Mouse (Mus musculus) embryonic stem cell, embryonic (primary cell): ENCODE measurements at regions not wholly inside any gene's neighbourhood (a gene's known extent, or its start where the extent isn't known, plus 50 kb on each side); places are given as distances from the start of the nearest gene placed in this dataset.

ENCODE experiments used
- CTCF ChIA-PET, 4 experiments: fragments of 300-600 bp in 2 of 4; fragments of 350-600 bp in 2 of 4; sonication (Branson Sonifier 250); formaldehyde crosslinking; loops; one replicate each; lab custom pipeline; 2022; ENCODE audit warnings: inconsistent platforms in 2 of 4; lab: Charles Lee
- POLR2A ChIA-PET, 4 experiments: fragments of 300-600 bp in 2 of 4; fragments of 350-600 bp in 2 of 4; sonication (Branson Sonifier 250); formaldehyde crosslinking; loops; one replicate each; lab custom pipeline; 2022; ENCODE audit warnings: antibody characterized with exemption in 4 of 4, inconsistent platforms in 1 of 4; lab: Charles Lee

GRCm38 (mm10) chr7:115142163-115142562 lies 398.7 kb downstream of the Insc start:
- ChIA-PET CTCF (no interaction called here), POLR2A (interaction anchor here in 1 of 4 experiments (0.9 to 1.3 kb wide), 2 partner anchors 10 to 12 kb away, joined by 3 read pairs; no protein-coding TSS in a partner anchor)

GRCm38 (mm10) chr7:115144947-115145346 lies 401.5 kb downstream of the Insc start:
- ChIA-PET CTCF (no interaction called here), POLR2A (no interaction called here)

GRCm38 (mm10) chr7:115147352-115147977 lies 404.0 kb downstream of the Insc start:
- ChIA-PET POLR2A (no interaction called here), CTCF (interaction anchor here in 1 of 4 experiments (0.5 kb wide), 1 partner anchor 251 kb away, joined by 3 read pairs; no protein-coding TSS in a partner anchor)

GRCm38 (mm10) chr7:115153291-115153690 lies 409.8 kb downstream of the Insc start:
- POLR2A ChIA-PET, result interaction anchor here in 2 of 4 experiments (0.6 to 1.1 kb wide), 2 partner anchors 10 to 292 kb away, joined by 3 read pairs; no protein-coding TSS in a partner anchor

GRCm38 (mm10) chr7:115153764-115154509 lies 410.4 kb downstream of the Insc start:
- ChIA-PET CTCF (interaction anchor here in 1 of 4 experiments (0.6 kb wide), 1 partner anchor 581 kb away, joined by 6 read pairs; no protein-coding TSS in a partner anchor), POLR2A (interaction anchor here in 3 of 4 experiments (0.6 to 1.1 kb wide), 4 partner anchors 11 to 939 kb away, joined by 3 to 4 read pairs (median 3); no protein-coding TSS in a partner anchor)

More at GRCm38 (mm10) chr7:115153291-115153690, 409.8 kb downstream of the Insc start:
- CTCF ChIA-PET, result no interaction called here

GRCm38 (mm10) chr7:115170023-115170422 lies 426.5 kb downstream of the Insc start:
- ChIA-PET POLR2A (interaction anchor here in 1 of 4 experiments (0.7 kb wide), 1 partner anchor 912 kb away, joined by 3 read pairs; no protein-coding TSS in a partner anchor), CTCF (interaction anchor here in 1 of 4 experiments (0.6 kb wide), 1 partner anchor 35 kb away, joined by 5 read pairs; no protein-coding TSS in a partner anchor)

GRCm38 (mm10) chr7:115170439-115170838 lies 426.9 kb downstream of the Insc start:
- CTCF ChIA-PET, result no interaction called here
- POLR2A ChIA-PET, result no interaction called here

- CTCF ChIA-PET, result interaction anchor here in 1 of 4 experiments (1.0 kb wide), 1 partner anchor 46 kb away, joined by 3 read pairs; no protein-coding TSS in a partner anchor
- POLR2A ChIA-PET, result no interaction called here
Measured at GRCm38 (mm10) chr7:115192482-115192881, 449.0 kb downstream of the Insc start.

GRCm38 (mm10) chr7:115192992-115193761 lies 449.7 kb downstream of the Insc start:
- CTCF ChIA-PET, result interaction anchor here in 2 of 4 experiments (0.6 to 1.0 kb wide), 3 partner anchors 46 to 319 kb away, joined by 3 read pairs; no protein-coding TSS in a partner anchor
- POLR2A ChIA-PET, result no interaction called here

- ChIA-PET CTCF (no interaction called here), POLR2A (no interaction called here)
Measured at GRCm38 (mm10) chr7:115204916-115205315, 461.4 kb downstream of the Insc start.

GRCm38 (mm10) chr7:115206479-115207134 lies 463.1 kb downstream of the Insc start:
- ChIA-PET CTCF (no interaction called here), POLR2A (no interaction called here)

- ChIA-PET CTCF (interaction anchor here in 1 of 4 experiments (0.6 kb wide), 1 partner anchor 335 kb away, joined by 3 read pairs; no protein-coding TSS in a partner anchor), POLR2A (interaction anchor here in 1 of 4 experiments (0.7 kb wide), 1 partner anchor 16 kb away, joined by 3 read pairs; no protein-coding TSS in a partner anchor)
Measured at GRCm38 (mm10) chr7:115208781-115209180, 465.3 kb downstream of the Insc start.

GRCm38 (mm10) chr7:115210012-115210411 lies 466.5 kb downstream of the Insc start:
- POLR2A ChIA-PET, result no interaction called here

GRCm38 (mm10) chr7:115216838-115217237 lies 473.3 kb downstream of the Insc start:
- ChIA-PET POLR2A (interaction anchor here in 1 of 4 experiments (0.5 kb wide), 1 partner anchor 439 kb away, joined by 3 read pairs; no protein-coding TSS in a partner anchor), CTCF (interaction anchor here in 1 of 4 experiments (0.7 kb wide), 1 partner anchor 9 kb away, joined by 3 read pairs; no protein-coding TSS in a partner anchor)

More at GRCm38 (mm10) chr7:115210012-115210411, 466.5 kb downstream of the Insc start:
- CTCF ChIA-PET, result no interaction called here

GRCm38 (mm10) chr7:115217255-115217654 lies 473.8 kb downstream of the Insc start:
- ChIA-PET CTCF (interaction anchor here in 1 of 4 experiments (0.7 kb wide), 1 partner anchor 9 kb away, joined by 3 read pairs; no protein-coding TSS in a partner anchor), POLR2A (no interaction called here)

- CTCF ChIA-PET, result interaction anchor here in 1 of 4 experiments (0.7 kb wide), 1 partner anchor 10 kb away, joined by 3 read pairs; no protein-coding TSS in a partner anchor
- POLR2A ChIA-PET, result no interaction called here
Measured at GRCm38 (mm10) chr7:115217712-115218111, 474.2 kb downstream of the Insc start.

GRCm38 (mm10) chr7:115218596-115219180 lies 475.2 kb downstream of the Insc start:
- ChIA-PET CTCF (no interaction called here), POLR2A (interaction anchor here in 1 of 4 experiments (1.7 kb wide), 1 partner anchor 76 kb away, joined by 3 read pairs; no protein-coding TSS in a partner anchor)
